Mouse (Mus musculus): Measurements from ENCODE around the gene Rasgrp1.
A peak's percentile ranks its signal among the peaks of the same experiment; 100 is the strongest.

Rasgrp1 gene

GRCm38 (mm10) chr2:117241953-117242352, 100.8 kb downstream of the Rasgrp1 start:
- DNase-seq, result no peak

DNA sequence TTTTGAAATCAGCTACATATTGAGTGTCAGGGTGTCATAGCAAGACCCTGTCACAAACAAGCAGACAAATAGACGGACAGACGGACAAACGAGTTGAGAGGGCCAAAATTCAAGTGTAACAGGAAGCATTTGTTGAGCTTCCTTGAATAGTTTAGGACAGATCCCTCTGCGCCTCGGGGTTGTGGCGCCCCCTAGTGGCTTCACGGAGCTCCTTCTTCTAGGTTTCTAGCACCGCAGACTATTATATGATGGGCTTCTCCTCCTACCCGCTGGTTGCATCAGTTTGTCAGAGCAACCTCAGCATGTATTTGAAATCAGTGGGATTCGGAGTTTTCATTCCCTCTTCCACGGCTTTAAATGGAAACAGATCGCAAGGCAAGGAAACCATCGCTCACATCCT, 111.5 kb downstream of the Rasgrp1 start:
- peak; percentile 79 for DNase-seq

GRCm38 (mm10) chr2:117230261-117230660, 112.5 kb downstream of the Rasgrp1 start:
- DNase-seq, result no peak
